Mouse (Mus musculus): ENCODE data around the gene Mdc1.

The Mdc1 gene

DNA sequence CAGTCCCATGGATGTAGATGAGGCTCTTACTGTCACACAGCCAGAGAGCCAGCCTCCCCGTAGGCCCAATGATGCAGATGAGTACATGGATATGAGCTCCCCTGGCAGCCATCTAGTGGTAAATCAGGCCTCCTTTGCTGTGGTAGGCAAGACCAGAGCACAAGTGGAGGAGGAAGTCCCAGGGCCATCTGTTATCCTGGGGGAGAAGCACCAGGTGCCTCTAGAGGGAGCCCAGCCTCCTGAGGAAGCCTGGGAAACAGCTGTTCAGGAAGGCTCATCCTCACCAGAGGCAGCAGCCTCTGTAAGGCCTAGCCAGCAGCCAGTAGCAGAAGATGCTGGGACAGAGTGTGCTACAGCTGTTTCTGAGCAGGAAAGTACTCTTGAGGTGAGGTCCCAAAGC lies 6.8 kb downstream of the Mdc1 start:
- no peak for DNase-seq (ENCODE audit: low read depth in 1 of 2, low spot score in 2 of 2)

DNA sequence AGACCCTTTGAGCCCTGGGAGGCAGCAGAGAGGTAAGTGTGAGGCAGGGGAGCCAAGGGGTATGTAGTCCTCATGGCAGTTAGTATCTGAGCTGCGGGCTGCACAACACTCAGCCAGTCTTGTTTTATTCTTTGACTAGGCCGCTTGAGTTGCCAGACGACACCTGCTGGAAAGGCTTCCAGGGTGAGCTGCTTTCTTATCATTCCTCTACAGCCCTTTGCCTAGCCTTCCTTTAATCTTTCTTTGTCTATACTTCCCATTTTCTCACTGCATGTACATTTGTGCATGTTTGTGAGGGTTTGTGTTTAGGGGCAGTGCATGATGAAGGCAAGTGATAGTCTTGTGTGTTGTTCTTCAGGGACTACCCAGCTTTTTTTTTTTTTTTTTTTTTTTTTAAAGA lies 9.7 kb downstream of the Mdc1 start:
- no peak for DNase-seq (ENCODE audit: low read depth in 1 of 2, low spot score in 2 of 2)

DNA sequence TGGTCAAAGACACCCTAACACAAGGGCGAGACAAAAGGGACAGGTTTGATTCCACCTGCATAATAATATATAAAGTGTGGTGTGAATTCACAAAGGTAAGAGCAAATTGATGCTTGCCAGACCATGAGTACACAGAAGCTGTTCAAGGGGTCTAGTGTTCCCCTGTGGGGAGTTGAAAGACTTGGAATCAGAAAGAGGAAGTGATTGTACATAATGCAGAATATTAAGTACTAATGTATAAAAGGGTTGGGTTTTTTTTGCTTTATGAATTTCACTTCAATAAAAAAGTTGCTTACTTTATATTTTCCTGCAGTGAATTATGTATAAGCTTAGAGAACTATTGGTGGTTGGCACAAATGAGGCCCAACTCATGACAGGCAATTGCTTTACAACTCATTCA lies 18.1 kb downstream of the Mdc1 start:
- no peak for DNase-seq (ENCODE audit: low read depth in 1 of 2, low spot score in 2 of 2)

DNA sequence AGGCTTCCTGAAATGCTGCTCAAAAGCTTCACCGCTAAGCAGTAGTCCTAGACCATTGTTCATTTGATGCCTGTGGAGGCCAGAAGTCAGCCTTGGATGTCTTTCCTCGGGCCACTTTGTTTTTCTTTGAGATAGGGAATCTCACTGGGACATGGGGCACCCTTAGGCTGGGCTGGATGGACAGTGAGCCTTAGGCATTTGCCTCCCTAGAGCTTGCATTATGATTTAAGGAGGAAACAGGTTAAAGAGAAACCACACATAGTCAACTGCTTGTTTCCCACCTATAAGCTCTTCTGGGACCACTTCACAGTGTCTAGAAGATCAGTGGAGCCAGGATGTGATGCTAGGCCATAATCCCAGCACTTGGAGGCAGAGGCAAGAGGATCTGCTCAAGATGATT lies 18.5 kb downstream of the Mdc1 start:
- no peak for DNase-seq (ENCODE audit: low read depth in 1 of 2, low spot score in 2 of 2)

DNA sequence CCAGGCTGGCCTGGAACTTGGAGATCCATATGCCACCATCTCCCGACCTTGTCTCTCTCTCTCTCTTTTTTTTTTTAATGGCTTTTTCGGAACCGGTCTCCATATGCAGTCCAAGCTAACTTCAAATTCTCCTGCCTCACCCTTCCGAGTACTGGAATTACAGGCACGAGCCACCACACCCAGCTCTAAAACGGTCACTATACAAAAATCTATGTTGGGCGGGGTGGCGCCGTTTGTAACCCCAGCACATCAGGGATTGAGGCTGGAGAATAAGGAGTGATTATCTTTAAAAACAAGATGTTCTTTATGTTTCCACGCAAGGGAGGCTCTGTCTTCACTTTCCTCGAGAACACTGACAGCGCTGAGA lies 19.5 kb downstream of the Mdc1 start:
- DNase-seq (ENCODE audit: low read depth in 1 of 2, low spot score in 2 of 2), result no peak

DNA sequence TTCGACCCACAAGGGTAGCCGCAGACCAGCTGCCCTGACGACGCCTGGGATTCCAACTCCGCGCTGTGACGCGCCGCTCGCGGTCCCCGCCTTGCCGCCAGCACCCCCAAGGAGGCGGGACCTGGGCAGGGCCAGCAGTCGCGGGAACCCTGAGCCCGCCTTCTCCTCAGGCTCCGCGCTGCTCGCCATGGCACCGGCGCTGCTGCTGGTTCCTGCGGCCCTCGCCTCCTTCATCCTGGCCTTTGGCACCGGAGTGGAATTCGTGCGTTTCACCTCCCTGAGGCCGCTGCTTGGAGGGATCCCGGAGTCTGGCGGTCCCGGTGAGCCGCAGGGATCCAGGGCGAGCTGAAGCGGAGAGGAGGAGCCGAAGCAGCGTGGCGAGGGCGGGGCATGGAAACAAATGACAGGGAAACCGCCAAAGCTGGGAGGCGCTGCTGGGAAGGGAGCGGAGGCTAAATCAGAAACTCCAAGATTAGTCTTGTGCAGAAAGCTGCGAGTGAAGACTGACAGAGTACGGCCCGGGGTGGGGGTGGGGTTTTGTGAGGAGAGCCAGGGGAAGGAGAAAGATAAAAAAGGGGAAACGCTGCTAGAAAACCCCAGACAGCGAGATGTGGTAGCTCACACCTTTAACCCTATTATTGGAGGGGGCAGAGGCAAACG lies 20.0 kb downstream of the Mdc1 start, which contains the start of gene Nrm:
Gene Nrm, plus strand, starts transcription at position 121 of the 660 bp plus-strand sequence.
- DNase-seq (ENCODE audit: low read depth in 1 of 2, low spot score in 2 of 2), result peak; percentile 65 to 83

DNA sequence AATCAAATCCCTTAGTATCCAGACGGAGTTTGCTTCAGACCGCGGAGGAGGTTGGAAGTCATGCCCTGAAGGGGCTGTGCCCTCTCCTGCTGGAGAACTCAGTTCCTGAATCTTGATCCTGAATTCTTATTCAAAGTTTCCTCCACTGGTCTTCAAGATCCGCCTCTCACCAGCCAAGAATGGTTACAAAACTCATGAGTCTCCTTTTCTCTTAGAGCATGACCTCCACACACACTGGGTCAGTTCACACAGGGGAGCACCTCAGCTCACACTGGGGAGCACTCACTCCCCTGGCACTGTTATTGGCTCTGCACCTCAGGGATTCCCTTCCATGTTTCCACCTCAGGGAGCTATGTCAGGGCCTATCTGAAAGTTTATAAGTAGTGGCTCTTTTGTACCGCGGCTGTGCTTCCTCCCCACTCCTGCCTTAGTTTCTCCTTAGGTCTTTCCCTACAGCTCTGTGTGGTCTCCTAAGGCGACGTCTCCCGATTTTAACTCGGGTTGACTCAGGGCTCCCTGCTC lies 23.6 kb downstream of the Mdc1 start:
- no peak for DNase-seq (ENCODE audit: low read depth in 1 of 2, low spot score in 2 of 2)

DNA sequence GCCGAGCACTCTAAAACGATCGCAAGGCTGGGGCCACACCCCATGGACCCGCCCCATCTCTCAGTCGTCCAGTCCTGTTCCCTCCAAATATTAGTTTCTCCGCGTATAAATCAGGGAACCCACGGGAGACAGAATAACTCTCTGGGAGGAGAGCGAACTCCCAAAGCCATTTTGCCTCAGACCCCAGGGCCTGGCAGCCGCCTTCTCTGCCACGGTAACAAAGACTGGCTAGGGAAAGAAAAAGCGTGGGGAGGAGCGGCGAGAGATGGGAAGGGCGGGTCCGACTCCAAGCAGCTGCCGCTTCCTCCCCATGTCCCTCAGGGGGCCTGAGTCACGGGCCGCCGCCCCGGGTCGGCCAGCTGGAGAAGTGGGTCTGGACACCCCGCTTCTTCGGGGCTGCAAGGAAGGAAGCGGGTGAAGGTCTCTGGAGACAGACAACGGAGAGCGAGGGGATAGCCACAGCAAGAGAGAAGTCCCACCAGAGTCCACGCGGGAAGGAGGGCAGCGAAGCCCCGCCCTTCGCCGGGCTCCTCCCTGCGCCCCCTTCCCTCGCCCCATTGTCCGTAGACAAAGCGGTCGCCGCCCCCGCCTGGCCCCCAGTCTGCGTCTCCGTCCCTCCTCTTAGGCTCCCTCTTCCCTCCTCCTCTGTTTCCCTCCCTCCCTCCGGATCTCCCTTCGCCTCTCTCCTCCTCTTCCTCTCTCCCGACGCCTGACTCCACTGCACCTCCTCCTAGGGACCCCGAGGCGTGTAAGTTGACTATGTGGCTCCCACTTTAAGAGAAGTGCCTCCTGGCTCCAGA lies 24.4 kb downstream of the Mdc1 start, which contains the start of gene Ppp1r18:
Gene Ppp1r18, plus strand, starts transcription at position 113 of the 800 bp plus-strand sequence.
- no peak for DNase-seq (ENCODE audit: low read depth in 1 of 2, low spot score in 2 of 2)

DNA sequence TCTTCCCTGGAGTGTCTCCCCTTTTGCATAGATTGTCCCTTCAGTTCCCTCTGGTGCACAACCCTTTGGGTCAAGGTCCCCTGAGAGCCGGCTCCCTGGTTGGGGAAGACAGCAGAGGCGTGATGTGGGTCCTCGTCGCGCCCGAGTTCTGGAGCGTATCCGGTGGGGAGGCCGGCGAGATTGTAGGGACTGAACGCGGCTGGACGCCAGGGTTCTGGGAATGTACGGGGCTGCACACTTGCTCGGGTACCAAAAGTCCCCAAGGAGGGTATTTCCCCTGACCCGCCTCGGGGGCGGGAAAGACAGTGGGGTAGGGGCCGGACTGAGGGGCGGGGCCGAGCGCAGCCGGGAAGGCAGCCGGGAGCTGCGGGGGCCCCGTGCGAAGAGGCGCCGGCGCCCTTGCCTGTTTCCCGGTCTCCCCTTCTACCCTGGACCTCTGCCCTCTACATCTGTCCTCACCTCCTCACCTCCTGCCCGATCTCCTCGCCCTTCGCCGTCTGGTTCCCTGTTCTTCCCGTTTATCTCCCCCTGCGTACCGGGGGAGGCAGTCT lies 25.0 kb downstream of the Mdc1 start:
- no peak for DNase-seq (ENCODE audit: low read depth in 1 of 2, low spot score in 2 of 2)

DNA sequence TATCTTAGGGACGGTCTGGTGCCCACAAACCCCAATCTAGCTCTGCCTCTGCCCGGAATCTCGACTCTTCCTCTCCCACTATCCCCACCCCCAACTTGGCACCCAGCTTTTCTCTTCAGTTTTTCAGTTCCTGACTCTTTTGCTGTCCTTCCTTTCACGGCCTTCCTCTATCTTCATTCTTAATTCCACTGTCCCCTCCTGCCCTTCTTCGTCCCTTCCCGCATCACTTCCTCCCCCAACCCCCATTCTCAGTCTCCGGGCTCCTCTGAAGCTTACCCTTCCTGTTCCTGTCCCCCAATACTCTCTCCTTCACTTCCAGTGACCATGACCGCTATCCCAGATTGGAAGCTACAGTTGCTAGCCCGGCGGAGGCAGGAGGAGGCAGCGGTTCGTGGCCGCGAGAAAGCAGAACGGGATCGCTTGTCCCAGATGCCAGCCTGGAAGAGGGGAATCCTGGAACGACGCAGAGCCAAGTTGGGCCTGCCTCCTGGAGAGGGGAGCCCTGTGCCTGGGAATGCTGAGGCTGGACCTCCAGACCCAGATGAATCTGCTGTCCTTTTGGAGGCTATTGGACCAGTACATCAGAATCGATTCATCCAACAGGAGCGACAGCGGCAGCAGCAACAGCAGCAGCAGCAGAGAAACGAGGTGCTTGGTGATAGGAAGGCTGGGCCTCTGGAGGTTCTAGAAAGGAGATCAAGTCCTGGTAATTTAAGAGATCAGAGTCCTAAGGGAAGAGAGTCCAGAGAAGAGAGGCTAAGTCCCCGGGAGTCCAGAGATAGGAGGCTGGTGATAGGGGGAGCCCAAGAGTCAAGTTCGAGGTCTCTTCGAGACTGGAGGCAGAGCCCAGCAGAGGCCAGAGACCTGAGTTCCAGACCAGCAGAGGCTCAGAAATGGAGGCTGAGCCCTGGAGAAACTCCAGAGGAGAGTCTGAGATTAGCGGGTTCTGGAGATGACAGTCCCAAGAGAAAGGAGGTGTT lies 25.9 kb downstream of the Mdc1 start:
- DNase-seq (ENCODE audit: low read depth in 1 of 2, low spot score in 2 of 2), result peak in 1 of 2 experiments; percentile 29

DNA sequence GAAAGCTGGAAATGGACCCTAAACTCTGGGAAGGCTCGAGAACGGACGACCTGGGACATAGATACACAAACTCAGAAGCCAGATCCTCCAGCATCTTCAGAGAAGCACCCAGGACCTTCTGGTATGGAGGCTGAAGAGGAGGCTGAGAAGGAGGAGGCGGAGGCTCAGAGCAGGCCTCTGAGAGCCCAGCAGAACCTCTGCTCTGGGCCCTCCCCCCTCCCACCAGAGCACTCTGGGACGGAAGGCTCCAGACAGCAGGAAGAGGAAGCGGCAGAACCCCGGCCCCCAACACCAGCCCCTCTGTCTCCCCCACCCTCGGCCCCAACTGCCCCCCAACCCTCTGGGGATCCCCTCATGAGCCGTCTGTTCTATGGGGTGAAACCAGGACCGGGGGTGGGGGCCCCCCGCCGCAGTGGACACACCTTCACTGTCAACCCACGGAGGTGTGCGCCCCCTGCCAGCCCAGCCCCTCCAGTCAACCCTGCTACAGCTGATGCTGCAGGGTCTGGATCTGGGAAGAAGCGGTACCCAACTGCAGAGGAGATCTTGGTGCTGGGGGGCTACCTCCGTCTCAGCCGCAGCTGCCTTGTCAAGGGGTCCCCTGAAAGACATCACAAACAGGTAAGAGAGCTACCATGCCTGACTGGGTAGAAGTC lies 27.0 kb downstream of the Mdc1 start:
- DNase-seq (ENCODE audit: low read depth in 1 of 2, low spot score in 2 of 2), result no peak

DNA sequence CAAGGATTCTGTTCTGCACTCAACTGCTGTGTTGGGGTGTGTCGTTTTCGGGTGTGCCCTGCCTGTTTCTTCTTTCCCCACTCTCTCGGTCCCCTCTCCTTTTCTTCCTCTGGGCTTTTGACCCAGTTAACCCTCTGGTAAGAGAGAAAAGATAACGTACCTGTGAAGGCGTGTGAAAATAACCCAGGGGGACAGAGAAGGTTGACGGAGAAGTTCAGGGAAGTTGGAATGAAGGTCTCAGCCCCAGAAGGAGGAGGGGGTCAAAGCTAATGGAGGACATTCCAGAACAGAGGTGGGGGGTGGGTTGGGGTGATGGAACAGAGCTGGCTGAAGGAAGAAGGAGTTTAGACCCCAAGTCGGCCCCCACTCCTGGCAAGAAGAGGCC lies 27.6 kb downstream of the Mdc1 start:
- no peak for DNase-seq (ENCODE audit: low read depth in 1 of 2, low spot score in 2 of 2)

DNA sequence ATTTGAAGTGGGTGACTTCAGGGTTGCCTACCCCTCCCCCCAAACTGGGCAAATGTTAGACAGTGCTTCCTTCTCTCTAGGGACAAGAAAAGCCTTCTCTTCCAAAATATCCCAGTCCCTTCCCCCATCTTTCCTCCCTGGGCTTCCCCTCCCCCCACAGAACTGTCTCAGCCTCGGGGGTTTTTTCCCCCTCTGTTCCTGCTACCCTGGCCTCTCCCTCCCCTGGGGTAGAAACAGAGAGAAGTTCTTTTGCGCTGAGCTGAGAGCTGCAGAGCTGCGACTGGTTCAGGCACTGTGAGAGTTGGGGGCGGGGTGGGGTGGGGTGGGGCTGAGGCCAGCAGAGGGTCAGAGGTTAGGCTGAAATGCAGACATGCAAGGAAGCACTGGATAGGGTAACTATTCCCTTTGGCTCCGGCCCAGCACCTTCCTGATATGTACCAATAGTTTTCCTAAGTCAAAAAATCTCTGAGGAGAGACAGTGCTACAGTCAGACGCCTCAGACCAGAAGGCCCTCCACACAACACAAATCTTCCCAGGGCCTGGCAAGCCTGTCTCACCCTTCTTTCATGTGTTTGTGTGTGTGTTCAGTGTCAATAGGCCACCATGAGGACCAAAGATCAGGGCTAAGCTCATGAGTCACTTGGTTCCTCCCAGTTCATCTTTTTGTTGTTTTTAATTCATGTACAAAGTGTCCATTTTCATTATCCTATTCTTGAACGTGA lies 28.2 kb downstream of the Mdc1 start:
- no peak for DNase-seq (ENCODE audit: low read depth in 1 of 2, low spot score in 2 of 2)

DNA sequence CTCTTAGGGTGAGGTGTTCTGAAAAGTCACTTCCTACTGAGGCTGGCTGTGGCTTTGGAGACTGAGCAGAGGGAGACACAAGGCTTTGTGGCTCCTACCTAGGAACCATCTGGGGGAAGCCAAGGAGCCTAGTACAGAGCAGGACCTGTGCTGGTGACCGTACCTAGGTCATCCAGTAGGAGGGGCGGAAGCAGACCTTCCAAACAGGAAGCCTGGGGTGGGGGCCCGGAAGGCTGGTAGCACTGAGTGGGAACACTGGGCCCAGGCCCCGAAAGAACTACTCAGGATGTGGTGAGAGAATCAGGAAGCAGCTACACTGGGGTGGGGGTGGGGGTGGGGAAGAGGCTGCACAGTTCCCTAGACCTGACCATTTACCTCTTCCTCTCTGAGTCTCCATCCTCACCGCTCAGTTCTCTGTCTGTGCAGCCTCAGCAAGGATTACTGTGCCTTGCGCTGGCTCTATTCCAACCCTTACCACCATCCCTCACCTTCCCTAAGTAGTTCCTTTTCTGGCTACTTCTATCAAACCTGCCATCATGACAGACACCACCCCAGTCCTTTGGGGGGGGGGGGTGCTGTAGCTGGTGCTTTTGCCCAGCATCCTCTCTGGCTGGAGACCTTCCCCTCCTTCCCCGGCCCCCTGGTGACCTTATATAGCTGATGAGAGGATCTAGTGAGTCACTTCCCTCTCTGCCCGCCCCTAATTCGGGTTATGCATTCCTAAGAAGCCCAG lies 29.0 kb downstream of the Mdc1 start:
- peak; percentile 68 to 73 for DNase-seq (ENCODE audit: low read depth in 1 of 2, low spot score in 2 of 2)

DNA sequence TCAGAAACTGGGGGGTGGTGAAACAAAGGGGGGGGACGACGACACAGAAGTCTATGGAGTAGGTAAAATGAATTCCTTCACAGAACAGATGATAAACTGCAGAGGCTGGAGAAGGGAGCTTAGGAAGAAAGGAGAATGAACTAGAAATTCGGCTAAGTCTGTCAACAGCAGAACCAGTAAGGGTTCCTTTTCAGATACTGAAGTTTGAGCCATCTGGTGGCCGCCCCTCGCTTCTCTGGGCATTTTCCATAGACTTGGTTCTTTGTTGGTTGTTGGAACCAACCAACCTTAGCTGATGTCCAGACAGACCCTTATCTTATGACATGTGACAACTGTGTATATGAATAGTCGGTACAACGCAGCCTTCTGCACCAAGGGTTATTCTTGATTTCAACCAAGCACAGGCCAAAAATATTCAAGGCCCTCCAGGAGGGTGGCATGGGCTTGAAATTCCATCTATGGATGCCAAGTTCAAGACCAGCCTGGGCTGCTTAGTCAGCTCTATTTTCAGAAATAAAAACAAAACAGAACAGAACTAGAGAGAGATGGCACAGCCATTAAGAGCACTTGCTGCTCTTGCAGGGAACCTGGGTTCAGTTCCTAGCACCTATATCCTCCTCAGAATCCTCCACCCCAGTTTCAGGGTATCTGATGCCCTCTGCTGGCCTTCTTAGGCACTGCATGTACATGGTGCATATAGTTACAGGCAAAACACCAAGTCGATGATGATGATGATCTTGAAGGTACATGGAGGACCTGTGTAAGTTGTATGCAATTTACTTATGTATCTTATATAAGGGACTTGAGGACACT lies 29.8 kb downstream of the Mdc1 start:
- peak in 1 of 2 experiments; percentile 51 for DNase-seq (ENCODE audit: low read depth in 1 of 2, low spot score in 2 of 2)

DNA sequence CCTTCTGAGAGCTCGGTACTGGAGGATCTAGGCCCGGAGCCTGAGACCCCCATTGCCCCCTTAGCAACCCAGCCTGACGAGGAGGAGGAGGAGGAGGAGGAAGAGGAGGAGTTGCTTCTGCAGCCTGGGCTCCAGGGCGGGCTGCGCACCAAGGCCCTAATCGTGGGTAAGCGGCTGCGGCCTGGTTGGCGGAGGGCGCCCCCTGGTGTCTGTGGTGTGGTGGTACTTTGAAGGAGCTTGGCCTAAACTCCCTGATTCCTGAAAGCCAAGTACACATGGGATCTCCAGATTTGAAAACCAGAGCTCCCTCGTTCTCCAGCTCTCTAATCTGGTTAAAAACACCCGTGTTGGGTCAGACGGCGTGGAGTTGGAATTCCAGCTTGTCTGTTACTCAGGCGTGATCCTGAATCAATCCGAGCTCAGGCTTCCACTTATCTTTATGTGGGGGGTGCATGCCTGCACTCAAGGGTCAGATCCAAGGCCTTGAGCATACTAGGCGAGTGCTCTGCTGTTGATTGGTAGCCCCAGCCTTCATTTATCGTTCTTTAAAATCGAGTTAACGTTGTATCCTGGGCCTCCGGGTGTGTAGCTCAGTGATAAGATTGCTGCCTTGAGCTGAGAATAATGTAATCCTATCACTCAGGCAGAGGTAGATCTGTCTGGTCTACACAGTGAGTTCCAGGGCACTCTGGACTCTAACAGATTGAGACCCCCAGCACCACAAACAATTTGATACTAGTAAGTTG lies 32.6 kb downstream of the Mdc1 start:
- peak; percentile 61 to 76 for DNase-seq (ENCODE audit: low read depth in 1 of 2, low spot score in 2 of 2)

DNA sequence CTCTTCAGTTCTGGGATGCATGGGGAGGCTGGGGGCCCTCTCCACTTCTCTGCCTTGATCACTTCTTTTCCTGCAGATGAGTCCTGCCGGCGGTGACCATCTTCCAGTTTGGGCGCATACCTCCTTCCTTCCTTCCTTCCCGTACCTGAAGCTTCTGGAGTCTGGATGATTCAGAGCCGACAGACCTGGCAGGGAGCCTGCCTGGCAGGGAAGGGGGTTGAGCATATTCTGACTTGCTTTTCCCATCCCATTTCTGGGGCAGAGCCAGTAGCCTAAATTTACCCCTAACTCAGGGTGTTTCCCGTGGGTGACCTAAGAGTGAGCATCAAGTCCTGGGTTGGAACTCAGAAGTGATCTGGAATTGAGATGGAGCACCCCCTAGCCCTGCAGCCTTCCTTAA lies 33.4 kb downstream of the Mdc1 start:
- no peak for DNase-seq (ENCODE audit: low read depth in 1 of 2, low spot score in 2 of 2)

Data from monocyte, adult 2 months (primary cell).